Comparison of ENCODE assay signal across 24 mouse cellular contexts in the genomic region with DNA sequence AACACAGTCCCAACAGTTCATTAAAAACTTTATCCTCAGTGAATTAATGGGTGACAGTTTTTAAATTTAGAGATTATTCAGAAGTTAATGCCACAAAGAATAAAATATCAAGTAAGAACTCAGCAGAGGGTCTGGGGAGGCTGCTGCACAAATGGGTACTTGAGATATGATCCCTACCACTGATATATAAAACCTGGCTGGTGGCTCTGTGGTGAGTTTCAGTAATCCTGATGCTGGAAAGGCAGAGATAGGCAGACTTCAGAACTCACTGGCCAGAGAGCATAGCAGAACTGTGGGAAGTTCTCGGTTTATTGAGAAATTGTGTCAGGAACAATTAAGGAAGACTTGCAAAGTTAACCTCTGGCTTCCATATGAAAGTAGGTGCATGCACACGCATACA.
A peak's percentile ranks its signal among the peaks of the same experiment; 100 is the strongest.
DNase-seq lines count a peak whose midpoint lies in the region; ATAC-seq lines count a peak whose summit lies in the region.
"Had no signal": no experiment of that assay in that cellular context is flagged by ENCODE, and none has a peak within 500 bp of the region (broad histone marks: within the 10 kb centered on the region; RNA-seq: fewer than 3 reads in every experiment).

No protein-coding gene starts in this region.

- peak; percentile 41 for DNase-seq in c-Kit-positive CD71-positive TER-119-negative erythroid progenitor cells, embryonic 14.5 days (ENCODE audit: low read depth)
- peak; percentile 22 for DNase-seq in liver
- no peak for DNase-seq in layer of hippocampus, adult 9-10 months (ENCODE audit: low spot score)
- DNase-seq in cerebellum, postnatal 4 days (ENCODE audit: low spot score in 2 of 2): no peak
- DNase-seq in gastrocnemius, postnatal 25 days: no peak
- DNase-seq: adrenal gland, adult 2 months; cerebellum, adult 11 months; cerebellum, adult 9-11 months; kidney, adult 11 months; lung, postnatal 4 days; midbrain, embryonic 14.5 days; right cerebral cortex, postnatal 25 days; spleen, adult 18-20 months; thymus, postnatal 14 days had no signal

- H3K4me3 ChIP-seq in liver, embryonic 15.5 days (replicated peaks): no peak overlapping the region
- no peak overlapping the region for H3K4me3 ChIP-seq in hindbrain, embryonic 12.5 days
- H3K4me3 ChIP-seq: embryonic facial prominence, embryonic 10.5 days; embryonic facial prominence, embryonic 15.5 days; heart, embryonic 13.5 days; hindbrain, embryonic 15.5 days; neural tube, embryonic 15.5 days had no signal

- no peaks in the 10 kb centered on the region for H3K27me3 ChIP-seq in liver, embryonic 15.5 days
- no peaks in the 10 kb centered on the region for H3K27me3 ChIP-seq in hindbrain, embryonic 12.5 days
- H3K27me3 ChIP-seq: embryonic facial prominence, embryonic 15.5 days; heart, embryonic 13.5 days; hindbrain, embryonic 15.5 days; neural tube, embryonic 15.5 days had no signal

- H3K9ac ChIP-seq in liver, embryonic 15.5 days: no peak overlapping the region
- no peak overlapping the region for H3K9ac ChIP-seq in hindbrain, embryonic 12.5 days
- H3K9ac ChIP-seq: embryonic facial prominence, embryonic 15.5 days; heart, embryonic 13.5 days; hindbrain, embryonic 15.5 days; neural tube, embryonic 15.5 days had no signal

- H3K4me2 ChIP-seq in liver, embryonic 15.5 days: no peak overlapping the region; the same call in none of the 2 replicates
- no peak overlapping the region for H3K4me2 ChIP-seq in hindbrain, embryonic 12.5 days (replicated peaks)
- H3K4me2 ChIP-seq: embryonic facial prominence, embryonic 15.5 days; heart, embryonic 13.5 days; hindbrain, embryonic 15.5 days; neural tube, embryonic 15.5 days had no signal

- ATAC-seq in liver, embryonic 15.5 days (ENCODE audit: insufficient read depth): peak; percentile 78
- ATAC-seq in hindbrain, embryonic 12.5 days (ENCODE audit: low FRiP score): no peak
- ATAC-seq: forebrain, embryonic 14.5 days; inflammation-experienced regulatory T-cells, adult 6 months; lung, postnatal 0 days had no signal

- no peaks in the 10 kb centered on the region for H3K9me3 ChIP-seq in liver, embryonic 15.5 days (replicated peaks)
- H3K9me3 ChIP-seq in hindbrain, embryonic 12.5 days (replicated peaks): no peaks in the 10 kb centered on the region
- H3K9me3 ChIP-seq: embryonic facial prominence, embryonic 10.5 days; embryonic facial prominence, embryonic 15.5 days; heart, embryonic 13.5 days; hindbrain, embryonic 15.5 days; neural tube, embryonic 15.5 days had no signal

- peaks cover 15% of the 10 kb centered on the region for H3K4me1 ChIP-seq in liver, embryonic 15.5 days (replicated peaks)
- H3K4me1 ChIP-seq in hindbrain, embryonic 12.5 days: no peaks in the 10 kb centered on the region
- H3K4me1 ChIP-seq: embryonic facial prominence, embryonic 10.5 days; embryonic facial prominence, embryonic 15.5 days; heart, embryonic 13.5 days; hindbrain, embryonic 15.5 days; neural tube, embryonic 15.5 days had no signal

- no peak overlapping the region; the same call in 1 of the 2 replicates for H3K27ac ChIP-seq in liver, embryonic 15.5 days (replicated peaks)
- H3K27ac ChIP-seq in hindbrain, embryonic 12.5 days: no peak overlapping the region
- H3K27ac ChIP-seq: embryonic facial prominence, embryonic 10.5 days; embryonic facial prominence, embryonic 15.5 days; heart, embryonic 13.5 days; hindbrain, embryonic 15.5 days; neural tube, embryonic 15.5 days had no signal

- no peaks in the 10 kb centered on the region for H3K36me3 ChIP-seq in liver, embryonic 15.5 days (replicated peaks)
- H3K36me3 ChIP-seq in hindbrain, embryonic 12.5 days: no peaks in the 10 kb centered on the region
- H3K36me3 ChIP-seq: embryonic facial prominence, embryonic 10.5 days; embryonic facial prominence, embryonic 15.5 days; heart, embryonic 13.5 days; hindbrain, embryonic 15.5 days; neural tube, embryonic 15.5 days had no signal

- 46% methylated on average over 2 of the region's 2 CpGs for WGBS in liver, embryonic 15.5 days (ENCODE audit: insufficient replicate concordance)
- 91% methylated on average over 2 of the region's 2 CpGs for WGBS in hindbrain, embryonic 12.5 days

Comparison
In these comparisons a context has a peak if more than half of its experiments do, and no peak if none do; other contexts are left out.
1. DNase-seq: peak in c-Kit-positive CD71-positive TER-119-negative erythroid progenitor cells, embryonic 14.5 days (single experiment) and liver (single experiment); none in layer of hippocampus, adult 9-10 months (single experiment), cerebellum, postnatal 4 days (0 of 2) and gastrocnemius, postnatal 25 days (single experiment).